31 mouse cellular contexts compared by ENCODE assay signal in genomic region chr1:96789268-96789667, GRCm38 (mm10).
DNase-seq lines count a peak whose midpoint lies in the region; ATAC-seq and TF ChIP-seq lines count a peak whose summit lies in the region.
"Had no signal": no experiment of that assay in that cellular context is flagged by ENCODE, and none has a peak within 500 bp of the region (broad histone marks: within the 10 kb centered on the region; RNA-seq: fewer than 3 reads in every experiment).

No protein-coding gene starts in this region.

- WGBS in forebrain, postnatal 0 days: 87% methylated on average over 1 of the region's 1 CpGs
- WGBS in forebrain, embryonic 16.5 days: 92% methylated on average over 1 of the region's 1 CpGs

- H3K9me3 ChIP-seq in forebrain, postnatal 0 days (ENCODE audit: low read length): no peaks in the 10 kb centered on the region
- no peaks in the 10 kb centered on the region for H3K9me3 ChIP-seq in forebrain, embryonic 16.5 days (ENCODE audit: control insufficient read depth, low read length)
- H3K9me3 ChIP-seq: hindbrain, embryonic 13.5 days; limb, embryonic 13.5 days; neural tube, embryonic 12.5 days had no signal

- H3K27me3 ChIP-seq in forebrain, postnatal 0 days (ENCODE audit: insufficient read depth, low read length): no peaks in the 10 kb centered on the region
- H3K27me3 ChIP-seq in forebrain, embryonic 16.5 days (replicated peaks; ENCODE audit: control insufficient read depth, insufficient read depth, low read length): no peaks in the 10 kb centered on the region
- H3K27me3 ChIP-seq: hindbrain, embryonic 13.5 days; limb, embryonic 13.5 days; neural tube, embryonic 12.5 days had no signal

- no peak overlapping the region for H3K4me2 ChIP-seq in forebrain, postnatal 0 days (ENCODE audit: low read depth)
- H3K4me2 ChIP-seq in forebrain, embryonic 16.5 days (ENCODE audit: low read length): no peak overlapping the region
- H3K4me2 ChIP-seq: heart, embryonic 11.5 days; hindbrain, embryonic 13.5 days; limb, embryonic 13.5 days; liver, embryonic 11.5 days; neural tube, embryonic 12.5 days had no signal

- H3K4me3 ChIP-seq in forebrain, postnatal 0 days (ENCODE audit: low read depth, low read length): no peak overlapping the region
- H3K4me3 ChIP-seq in forebrain, embryonic 16.5 days (replicated peaks; ENCODE audit: low read length): no peak overlapping the region
- no peak overlapping the region for H3K4me3 ChIP-seq in layer of hippocampus, adult 2 months
- H3K4me3 ChIP-seq: erythroblast, embryonic 14.5 days; hindbrain, embryonic 13.5 days; limb, embryonic 13.5 days; neural tube, embryonic 12.5 days had no signal

- H3K9ac ChIP-seq in forebrain, postnatal 0 days: no peak overlapping the region
- no peak overlapping the region for H3K9ac ChIP-seq in forebrain, embryonic 16.5 days (replicated peaks; ENCODE audit: low read depth, low read length)
- H3K9ac ChIP-seq: hindbrain, embryonic 13.5 days; limb, embryonic 13.5 days; neural tube, embryonic 12.5 days had no signal

- no peak for ATAC-seq in forebrain, postnatal 0 days
- ATAC-seq in forebrain, embryonic 16.5 days: no peak
- ATAC-seq: activated CD4-positive, CD25-positive, alpha-beta regulatory T cell, adult 4 months; inflammation-experienced regulatory T-cells, adult 6 months had no signal

- TF ChIP-seq CTCF in forebrain, postnatal 0 days (IDR thresholded peaks at IDR 0.05; ENCODE audit: low read depth): peak; percentile 24; the same call in 1 of the 2 replicates
- peak; percentile 59 for TF ChIP-seq CTCF in layer of hippocampus, adult 2 months (conservative IDR thresholded peaks at IDR 0.05)

- no peaks in the 10 kb centered on the region for H3K4me1 ChIP-seq in forebrain, postnatal 0 days (ENCODE audit: insufficient read depth)
- H3K4me1 ChIP-seq in forebrain, embryonic 16.5 days (replicated peaks; ENCODE audit: control insufficient read depth, insufficient read depth, low read length): no peaks in the 10 kb centered on the region
- H3K4me1 ChIP-seq: hindbrain, embryonic 13.5 days; limb, embryonic 13.5 days; neural tube, embryonic 12.5 days had no signal

- H3K27ac ChIP-seq in forebrain, postnatal 0 days (ENCODE audit: low read depth, low read length): no peak overlapping the region
- no peak overlapping the region for H3K27ac ChIP-seq in forebrain, embryonic 16.5 days (ENCODE audit: low read length)
- H3K27ac ChIP-seq in layer of hippocampus, adult 2 months: no peak overlapping the region
- H3K27ac ChIP-seq: hindbrain, embryonic 13.5 days; limb, embryonic 13.5 days; neural tube, embryonic 12.5 days had no signal

- H3K36me3 ChIP-seq in forebrain, postnatal 0 days (ENCODE audit: insufficient read depth): no peaks in the 10 kb centered on the region
- no peaks in the 10 kb centered on the region for H3K36me3 ChIP-seq in forebrain, embryonic 16.5 days (ENCODE audit: control insufficient read depth, insufficient read depth)
- H3K36me3 ChIP-seq: hindbrain, embryonic 13.5 days; limb, embryonic 13.5 days; neural tube, embryonic 12.5 days had no signal

- DNase-seq in forebrain, postnatal 0 days: no peak
- no peak for DNase-seq in layer of hippocampus, adult 2 months (ENCODE audit: low spot score in 2 of 2)
- no peak for DNase-seq in layer of hippocampus, postnatal 25 days (ENCODE audit: extremely low spot score in 1 of 2, low spot score in 1 of 2)
- peak; percentile 7 for DNase-seq in retina, embryonic 14.5 days (ENCODE audit: low spot score)
- DNase-seq in retina, postnatal 1 day: no peak
- no peak for DNase-seq in right cerebral cortex, postnatal 25 days
- no peak for DNase-seq in thymus, postnatal 36 days
- DNase-seq: adrenal gland, adult 2 months; adrenal gland, postnatal 36 days; cerebellum, adult 2 months; cerebellum, postnatal 14 days; gastrocnemius, postnatal 25 days; heart, adult 11 months; heart, postnatal 4 days; kidney, adult 2 months; kidney, postnatal 10 days; layer of hippocampus, adult 9-11 months; lung, postnatal 14 days; midbrain, embryonic 14.5 days; spleen, adult 18-20 months; thymus, adult 18-20 months; thymus, postnatal 25 days had no signal
